Mouse (Mus musculus) stomach, postnatal 0 days (tissue): ENCODE measurements around the gene Bank1.

ENCODE experiments used
- CTCF ChIP-seq: IDR thresholded peaks from 2 replicates; pipeline ENCODE4 v1.5.1; 2016; ENCODE audit warnings: antibody characterized with exemption, low read depth, mild to moderate bottlenecking, moderate library complexity
- EP300 ChIP-seq: optimal IDR thresholded peaks from 2 replicates; pipeline ENCODE3; 2016; ENCODE audit warnings: antibody characterized with exemption

DNA sequence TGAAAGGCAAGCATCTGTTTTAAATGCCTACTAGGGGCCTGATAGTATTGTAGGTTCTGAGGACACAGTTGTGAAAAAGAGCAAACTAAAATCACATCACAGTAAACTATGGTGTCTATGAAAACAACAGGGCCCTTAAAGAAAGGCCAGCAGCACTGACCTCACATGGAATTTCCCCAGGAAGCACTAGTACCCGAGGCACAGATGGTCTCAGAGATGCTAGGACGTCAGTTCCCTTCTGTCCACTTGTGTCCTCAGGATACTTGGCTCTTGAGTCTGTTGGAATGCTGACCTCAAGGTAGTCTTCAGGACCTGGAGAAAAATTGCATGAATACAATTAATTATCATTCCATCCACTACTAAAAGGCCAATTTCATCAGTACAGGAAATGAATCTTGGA is 71.2 kb downstream of the Bank1 start:
- TF ChIP-seq CTCF (no peak), EP300 (no peak)
